Mouse (Mus musculus) embryo, embryonic 11 days (tissue): ENCODE measurements around the gene Aqp6.
A peak's percentile ranks its signal among the peaks of the same experiment; 100 is the strongest.

Experiments used
- DNase-seq: peaks from one replicate; pipeline ENCODE4 v3.0.0-alpha.2; 2015

The Aqp6 gene

GRCm38 (mm10) chr15:99600986-99601822 lies at the start of gene Aqp6:
Gene Aqp6, plus strand, starts transcription at chr15:99601400.
- DNase-seq: no peak

- DNase-seq: no peak
Measured at GRCm38 (mm10) chr15:99553767-99554166, 47.4 kb upstream of the Aqp6 start.

- DNase-seq: no peak
Measured at GRCm38 (mm10) chr15:99558947-99559346, 42.3 kb upstream of the Aqp6 start.

DNA sequence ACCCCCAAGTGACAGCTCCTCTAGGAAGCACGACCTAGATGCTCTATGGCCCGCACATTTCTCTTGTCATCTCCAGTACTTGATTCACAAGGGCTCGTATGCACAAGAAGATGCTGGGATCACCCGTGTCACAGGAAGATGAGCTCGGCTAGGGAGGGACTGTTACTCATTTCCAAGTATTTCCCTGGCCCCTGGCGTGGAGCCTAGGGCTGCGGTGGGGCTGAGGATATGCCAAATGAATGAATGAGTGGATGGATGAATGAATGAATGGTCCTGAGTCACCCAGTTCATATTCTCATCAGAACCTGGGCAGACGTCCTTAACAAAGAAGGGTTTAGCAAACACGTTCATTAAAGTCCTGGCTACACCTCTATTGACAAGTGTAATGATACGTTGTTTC lies 41.0 kb upstream of the Aqp6 start:
- DNase-seq: no peak

GRCm38 (mm10) chr15:99567371-99567770 lies 33.8 kb upstream of the Aqp6 start:
- no peak for DNase-seq

DNA sequence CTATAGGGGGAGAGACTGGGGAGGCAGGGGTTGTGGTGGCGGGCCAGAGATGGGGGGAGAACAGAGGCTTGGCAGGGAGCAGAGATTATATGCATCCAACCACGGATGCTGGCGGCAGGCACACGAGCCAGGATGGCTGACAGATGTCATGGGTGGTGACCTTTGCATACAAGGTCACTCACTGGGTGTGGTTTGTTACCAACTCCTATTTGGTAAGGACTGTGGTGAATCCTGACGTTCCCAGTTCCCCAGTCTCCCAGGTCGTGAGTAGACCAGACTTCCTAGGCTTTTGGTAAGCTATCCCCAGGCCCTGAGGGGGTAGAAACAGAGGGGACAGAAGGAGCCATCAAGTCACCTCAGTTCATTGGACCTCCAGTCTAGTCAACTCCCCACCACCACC lies 32.5 kb upstream of the Aqp6 start:
- DNase-seq: no peak

GRCm38 (mm10) chr15:99569123-99569522 lies 32.1 kb upstream of the Aqp6 start:
- DNase-seq: no peak

DNA sequence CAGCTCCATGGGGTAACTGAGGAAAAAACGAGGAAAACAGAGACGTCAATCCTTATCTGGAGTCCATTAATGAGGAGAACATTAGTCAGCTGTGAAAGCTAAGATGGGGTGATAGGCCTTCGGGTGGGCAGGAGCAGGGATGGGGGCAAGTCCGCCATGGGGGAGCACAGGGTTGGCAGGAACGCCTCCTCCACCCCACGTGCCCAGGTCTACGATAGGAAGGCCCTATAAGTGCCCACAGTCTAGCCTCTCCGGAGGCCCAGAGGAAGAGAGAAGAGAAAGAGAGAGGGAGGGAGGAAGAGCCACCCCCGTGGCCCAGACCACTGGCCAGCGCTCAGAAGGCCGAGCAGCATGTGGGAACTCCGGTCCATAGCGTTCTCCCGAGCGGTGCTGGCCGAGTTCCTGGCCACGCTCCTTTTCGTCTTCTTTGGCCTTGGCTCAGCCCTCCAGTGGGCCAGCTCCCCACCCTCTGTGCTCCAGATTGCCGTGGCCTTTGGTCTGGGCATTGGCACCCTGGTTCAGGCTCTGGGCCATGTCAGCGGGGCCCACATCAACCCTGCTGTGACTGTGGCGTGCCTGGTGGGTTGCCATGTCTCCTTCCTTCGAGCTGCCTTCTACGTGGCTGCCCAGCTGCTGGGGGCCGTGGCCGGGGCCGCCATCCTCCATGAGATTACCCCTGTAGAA lies 22.3 kb upstream of the Aqp6 start, which contains the start of gene Aqp2:
TSS of gene Aqp2 (plus strand) at position 254 of the 684 bp plus-strand sequence.
- DNase-seq: no peak

DNA sequence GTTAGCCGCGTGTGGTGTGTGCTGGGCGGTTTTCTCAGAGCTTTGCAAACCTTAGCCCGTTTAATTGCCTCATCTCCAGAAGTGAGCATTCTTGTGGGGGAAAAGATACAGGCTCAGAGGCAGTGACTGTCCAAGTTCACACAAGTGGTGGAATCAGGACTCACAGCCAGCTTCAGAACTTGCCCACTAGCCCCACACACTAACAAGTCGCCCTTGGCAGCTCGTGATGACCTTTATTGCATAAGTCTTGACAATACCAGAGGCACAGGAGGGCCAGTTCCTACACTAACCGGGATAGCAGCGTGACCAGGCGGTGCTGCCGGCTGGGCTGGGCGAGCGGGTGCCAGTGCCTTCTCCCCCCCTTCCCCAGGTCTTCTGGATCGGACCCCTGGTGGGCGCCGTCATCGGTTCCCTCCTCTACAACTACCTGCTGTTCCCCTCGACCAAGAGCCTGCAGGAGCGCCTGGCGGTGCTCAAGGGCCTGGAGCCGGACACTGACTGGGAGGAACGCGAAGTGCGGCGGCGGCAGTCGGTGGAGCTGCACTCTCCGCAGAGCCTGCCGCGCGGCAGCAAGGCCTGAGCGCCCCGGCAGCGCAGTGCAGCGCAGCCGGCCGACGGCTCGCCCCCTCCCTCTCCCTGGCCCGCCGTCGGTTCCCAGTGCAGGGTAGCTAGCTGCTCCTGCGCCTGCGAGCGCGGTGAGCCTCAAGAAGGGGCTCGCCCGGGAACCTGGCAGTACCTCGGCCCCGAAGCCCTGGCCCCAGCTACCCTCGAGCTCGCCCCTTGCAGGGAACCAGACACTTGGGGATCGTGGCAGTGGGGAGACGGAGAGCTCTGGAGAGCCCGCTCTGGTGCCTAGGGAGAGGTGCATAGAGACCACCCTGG lies 17.5 kb upstream of the Aqp6 start:
- peak; percentile 77 for DNase-seq

DNA sequence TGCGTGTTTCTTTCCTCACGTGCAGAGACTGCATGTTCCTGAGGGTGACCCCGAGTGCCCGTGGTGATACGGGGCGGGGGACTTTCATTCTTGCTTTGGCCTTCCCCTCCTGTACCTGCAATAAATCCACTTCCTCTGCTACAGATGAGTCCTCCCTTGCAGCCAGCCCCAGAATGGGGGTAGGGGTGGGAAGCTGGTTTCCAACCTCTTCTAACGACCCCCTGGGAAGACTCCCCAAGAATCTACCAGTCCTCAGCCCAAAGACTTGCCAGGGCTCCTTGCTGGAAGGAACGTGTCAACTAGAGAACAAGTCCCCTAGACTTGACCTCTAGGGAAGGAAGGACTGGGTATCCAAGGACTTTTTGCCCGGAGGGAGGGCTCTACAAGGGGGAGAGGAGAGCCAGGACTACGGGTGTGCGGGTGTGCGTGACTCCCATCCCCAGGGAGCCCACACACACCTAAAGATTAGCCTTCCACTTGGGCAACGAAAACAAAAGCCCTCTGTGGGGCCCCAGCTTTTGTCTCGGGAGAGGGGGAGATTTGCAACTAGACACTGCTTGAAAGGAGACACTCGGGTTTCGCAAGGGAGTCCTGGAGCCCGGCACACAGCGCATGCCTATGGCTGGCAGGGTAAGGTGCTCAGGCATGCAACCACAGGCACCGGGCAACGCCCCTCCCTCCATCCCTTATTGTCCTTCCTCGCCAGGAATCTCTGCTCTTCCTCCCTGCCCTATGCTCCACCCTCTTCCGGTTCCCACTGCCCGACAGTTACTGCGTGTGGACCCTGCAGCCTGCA lies 16.6 kb upstream of the Aqp6 start:
- peak; percentile 53 for DNase-seq

GRCm38 (mm10) chr15:99585741-99586140 lies 15.5 kb upstream of the Aqp6 start:
- DNase-seq: no peak

- no peak for DNase-seq
Measured at GRCm38 (mm10) chr15:99586525-99586924, 14.7 kb upstream of the Aqp6 start.

DNA sequence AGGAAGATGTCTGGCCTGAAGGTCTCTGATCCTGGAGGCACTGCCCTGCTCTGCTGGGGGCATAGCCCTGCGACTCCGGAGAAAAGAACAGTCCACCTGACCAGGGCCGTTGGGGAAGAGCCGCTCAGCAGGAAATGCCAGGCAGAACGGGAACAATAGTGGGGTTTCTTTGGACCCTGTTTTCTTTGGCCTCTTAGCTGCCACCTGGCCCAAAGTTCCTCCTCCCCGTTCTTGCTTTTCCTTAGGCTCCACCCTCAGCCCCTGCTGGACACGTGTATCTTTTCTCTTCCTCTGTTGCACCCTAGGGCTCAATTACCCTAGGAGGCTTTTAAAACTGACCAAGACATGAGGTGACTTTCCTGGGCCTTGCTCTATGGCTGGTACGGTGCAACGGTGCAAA lies 12.0 kb upstream of the Aqp6 start:
- DNase-seq: no peak

- DNase-seq: no peak
Measured at GRCm38 (mm10) chr15:99589704-99590103, 11.5 kb upstream of the Aqp6 start.

GRCm38 (mm10) chr15:99590429-99591084 lies 10.6 kb upstream of the Aqp6 start, which contains the start of gene Aqp5:
Gene Aqp5, plus strand, starts transcription at chr15:99590782.
- peak; percentile 70 for DNase-seq

- no peak for DNase-seq
Measured at GRCm38 (mm10) chr15:99592177-99592576, 9.0 kb upstream of the Aqp6 start.

- no peak for DNase-seq
Measured at GRCm38 (mm10) chr15:99592877-99593276, 8.3 kb upstream of the Aqp6 start.

DNA sequence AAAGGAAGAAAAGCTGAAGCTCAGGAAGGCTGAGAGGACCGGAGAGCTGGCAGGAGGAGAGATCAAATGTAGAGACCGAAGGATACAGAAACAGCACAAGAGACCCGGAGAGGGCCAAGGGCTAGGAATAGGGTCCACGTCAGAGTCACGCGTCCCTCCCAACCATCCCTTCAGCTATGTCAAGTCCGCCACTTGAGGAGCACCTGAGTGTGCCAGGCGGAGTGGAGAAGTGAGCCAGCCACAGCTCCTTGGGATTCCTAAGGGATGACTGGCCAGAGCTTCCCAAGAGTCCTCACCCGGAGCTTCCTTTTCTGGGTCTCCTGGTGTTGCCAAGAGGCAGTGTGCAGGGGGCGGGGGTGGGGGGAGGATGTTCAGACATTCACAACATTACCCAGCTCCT lies 6.2 kb upstream of the Aqp6 start:
- DNase-seq: no peak

- DNase-seq: peak; percentile 88
Measured at GRCm38 (mm10) chr15:99596056-99596687, 5.0 kb upstream of the Aqp6 start.

GRCm38 (mm10) chr15:99596841-99597240 lies 4.4 kb upstream of the Aqp6 start:
- DNase-seq: no peak

DNA sequence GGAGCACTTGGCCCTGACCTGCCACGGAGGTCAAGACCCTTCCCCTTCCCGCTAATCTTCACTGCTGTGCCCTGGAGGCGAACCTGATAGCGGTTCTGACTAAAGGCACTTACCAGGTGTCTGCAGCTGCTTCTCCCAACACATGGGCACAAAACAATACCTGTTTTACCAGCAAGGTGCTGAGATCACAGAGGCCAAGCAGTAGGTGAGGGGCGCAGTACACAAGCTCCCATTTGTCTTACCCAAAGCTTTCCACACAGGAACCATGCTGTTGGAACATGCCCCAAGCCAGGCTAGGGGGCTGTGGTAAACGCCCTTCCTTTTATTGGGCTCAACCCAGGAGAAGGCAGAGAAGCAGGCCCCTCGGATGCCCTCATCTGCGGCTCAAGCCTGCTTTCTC lies 3.6 kb upstream of the Aqp6 start:
- DNase-seq: no peak
